In the genomic region with DNA sequence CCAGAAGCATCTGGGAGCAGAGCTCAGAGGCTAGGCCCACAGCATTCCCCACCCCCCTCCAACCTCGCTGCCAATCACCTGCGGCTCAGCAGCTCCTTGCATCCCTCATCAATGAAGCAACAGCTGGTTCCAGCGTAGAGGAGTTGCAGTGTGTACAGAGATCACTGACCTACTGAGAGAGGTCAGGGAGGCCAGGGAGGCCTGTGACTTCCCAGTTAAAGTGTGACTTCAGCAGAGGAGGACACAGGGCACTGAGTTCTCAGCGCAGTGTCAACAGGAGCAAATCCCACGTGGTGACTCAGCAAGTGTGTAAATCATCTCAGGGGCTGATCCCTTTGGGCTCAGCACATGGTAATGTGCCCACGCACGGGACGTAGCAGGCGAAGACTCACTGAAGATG, we compare ENCODE assay signal across 17 mouse cellular contexts. TPM values are rescaled to one million over a fixed set of nuclear protein-coding genes. Genes with fewer than 3 reads are reported as not detected.
DNase-seq lines count a peak whose midpoint lies in the region; ATAC-seq and TF ChIP-seq lines count a peak whose summit lies in the region.
"Had no signal": no experiment of that assay in that cellular context is flagged by ENCODE, and none has a peak within 500 bp of the region (broad histone marks: within the 10 kb centered on the region; RNA-seq: fewer than 3 reads in every experiment).

No protein-coding gene starts in this region.

- no peak for TF ChIP-seq CTCF in stomach, postnatal 0 days (IDR thresholded peaks at IDR 0.05; ENCODE audit: low read depth)
- TF ChIP-seq CTCF in cerebellum, adult 2 months (IDR thresholded peaks at IDR 0.05; ENCODE audit: borderline replicate concordance, insufficient read depth, low read depth, low read length), result no peak

- no peaks in the 10 kb centered on the region for H3K9me3 ChIP-seq in megakaryocyte, embryonic 14.5 days
- H3K9me3 ChIP-seq in limb, embryonic 10.5 days (replicated peaks), result no peaks in the 10 kb centered on the region
- H3K9me3 ChIP-seq in stomach, postnatal 0 days (ENCODE audit: control insufficient read depth, low read length), result no peaks in the 10 kb centered on the region

- no peak overlapping the region for H3K9ac ChIP-seq in stomach, postnatal 0 days (ENCODE audit: low read length)
- H3K9ac ChIP-seq: lung, embryonic 14.5 days had no signal

- WGBS in limb, embryonic 10.5 days, result 28% methylated on average over 9 of the region's 9 CpGs
- 32% methylated on average over 9 of the region's 9 CpGs for WGBS in stomach, postnatal 0 days
- 30% methylated on average over 9 of the region's 9 CpGs for WGBS in cerebellum, adult 2 months

- TF ChIP-seq EP300 in stomach, postnatal 0 days (optimal IDR thresholded peaks at IDR 0.05), result no peak

- no peaks in the 10 kb centered on the region for H3K4me1 ChIP-seq in megakaryocyte, embryonic 14.5 days
- peaks cover 16% of the 10 kb centered on the region for H3K4me1 ChIP-seq in limb, embryonic 10.5 days
- H3K4me1 ChIP-seq in stomach, postnatal 0 days (replicated peaks; ENCODE audit: control insufficient read depth, insufficient read depth), result no peaks in the 10 kb centered on the region
- H3K4me1 ChIP-seq in cerebellum, adult 2 months (ENCODE audit: control insufficient read depth, insufficient read depth, low read length), result no peaks in the 10 kb centered on the region

- no peak for ATAC-seq in megakaryocyte, adult 5-6 weeks (ENCODE audit: poor library complexity, severe bottlenecking)
- peak; percentile 63; the same call in 1 of the 2 replicates for ATAC-seq in stomach, postnatal 0 days (ENCODE audit: low FRiP score, low TSS enrichment)
- ATAC-seq: CD4-positive, CD25-positive, alpha-beta regulatory T cell, adult 4 months; Patski had no signal

- peak; percentile 83 for DNase-seq in kidney, adult 11 months
- peak; percentile 56 for DNase-seq in limb, embryonic 10.5 days (ENCODE audit: low spot score)
- no peak for DNase-seq in stomach, postnatal 0 days (ENCODE audit: low spot score)
- no peak for DNase-seq in cerebellum, adult 2 months
- DNase-seq in layer of hippocampus, adult 11-12 months (ENCODE audit: low spot score), result no peak
- DNase-seq in right cerebral cortex, postnatal 10 days (ENCODE audit: low spot score in 2 of 2), result no peak
- DNase-seq: cerebellum, adult 9-11 months; lung, embryonic 14.5 days had no signal

- H3K4me2 ChIP-seq in stomach, postnatal 0 days (replicated peaks; ENCODE audit: low read depth), result no peak overlapping the region
- H3K4me2 ChIP-seq: lung, embryonic 14.5 days had no signal

- peak overlapping the region; percentile 3; the same call in 1 of the 2 replicates for H3K27ac ChIP-seq in limb, embryonic 10.5 days
- no peak overlapping the region for H3K27ac ChIP-seq in stomach, postnatal 0 days (replicated peaks)
- H3K27ac ChIP-seq in cerebellum, adult 2 months (ENCODE audit: insufficient read depth, low read length), result no peak overlapping the region

- no peaks in the 10 kb centered on the region for H3K36me3 ChIP-seq in megakaryocyte, embryonic 14.5 days (replicated peaks; ENCODE audit: low read length)
- H3K36me3 ChIP-seq in limb, embryonic 10.5 days, result no peaks in the 10 kb centered on the region
- no peaks in the 10 kb centered on the region for H3K36me3 ChIP-seq in stomach, postnatal 0 days (ENCODE audit: control insufficient read depth, insufficient read depth, low read length)

- peaks cover 56% of the 10 kb centered on the region for H3K27me3 ChIP-seq in megakaryocyte, embryonic 14.5 days (replicated peaks)
- H3K27me3 ChIP-seq in limb, embryonic 10.5 days (ENCODE audit: low read depth, poor library complexity, severe bottlenecking), result 0 out of 2 replicates have a peak, but pooled peaks cover 6% of the 10 kb centered on the region
- no peaks in the 10 kb centered on the region for H3K27me3 ChIP-seq in stomach, postnatal 0 days (ENCODE audit: control insufficient read depth, insufficient read depth, low read length)
- H3K27me3 ChIP-seq in cerebellum, adult 2 months (ENCODE audit: control insufficient read depth, insufficient read depth, low read length), result no peaks in the 10 kb centered on the region
- H3K27me3 ChIP-seq: Patski had no signal

- peak overlapping the region; percentile 23 for H3K4me3 ChIP-seq in megakaryocyte, embryonic 14.5 days (replicated peaks)
- no peak overlapping the region for H3K4me3 ChIP-seq in limb, embryonic 10.5 days
- H3K4me3 ChIP-seq in stomach, postnatal 0 days (ENCODE audit: low read depth, low read length), result no peak overlapping the region
- H3K4me3 ChIP-seq in cerebellum, adult 2 months (replicated peaks; ENCODE audit: insufficient read depth, low read depth, low read length), result no peak overlapping the region
- H3K4me3 ChIP-seq: erythroblast, embryonic 14.5 days; myocyte had no signal

- TF ChIP-seq POLR2A in cerebellum, adult 2 months (IDR thresholded peaks at IDR 0.05; ENCODE audit: borderline replicate concordance, insufficient read depth, low read length), result no peak

RNA-seq across cellular contexts. Expression of gene Bcas1, which starts 32.2 kb away (rescaled TPM):
- not detected in 2 replicates for polyA plus RNA-seq in megakaryocyte, embryonic 14.5 days (2012; ENCODE audit: insufficient read depth, low replicate concordance)
- total RNA-seq in megakaryocyte, adult 5-6 weeks (2015), result 0.27 TPM in 1 of 2 replicates, not detected in the other
- total RNA-seq in megakaryocyte, adult 5-6 weeks (2017), result not detected in 2 replicates
- polyA plus RNA-seq in limb, embryonic 10.5 days (2016; fragmentation: Nextera tagmentation; extraction: Ambion mirVana), result 0.23 and 0.45 TPM in 2 replicates
- polyA plus RNA-seq in stomach, postnatal 0 days (2015; fragmentation: Nextera tagmentation; extraction: Ambion mirVana), result 33.0 and 34.7 TPM in 2 replicates
- 206 and 282 TPM in 2 replicates for polyA plus RNA-seq in cerebellum, adult 2 months (2012; rRNA removed)
- total RNA-seq: hematopoietic stem cell, adult 5-6 weeks had no signal
- polyA plus RNA-seq: Patski had no signal

RNA-seq across cellular contexts. Expression of gene Pfdn4, which starts 36.4 kb away (rescaled TPM):
- 3.5 TPM in 1 of 2 replicates, not detected in the other for polyA plus RNA-seq in megakaryocyte, embryonic 14.5 days (2012; ENCODE audit: insufficient read depth, low replicate concordance)
- 44.2 and 51.0 TPM in 2 replicates for total RNA-seq in megakaryocyte, adult 5-6 weeks (2015)
- 67.5 and 93.4 TPM in 2 replicates for total RNA-seq in megakaryocyte, adult 5-6 weeks (2017)
- 102 and 107 TPM in 2 replicates for polyA plus RNA-seq in limb, embryonic 10.5 days (2016; fragmentation: Nextera tagmentation; extraction: Ambion mirVana)
- polyA plus RNA-seq in stomach, postnatal 0 days (2015; fragmentation: Nextera tagmentation; extraction: Ambion mirVana), result 55.6 and 61.8 TPM in 2 replicates
- polyA plus RNA-seq in cerebellum, adult 2 months (2012; rRNA removed), result 31.8 and 32.3 TPM in 2 replicates

RNA-seq across cellular contexts. Expression of gene Cyp24a1, which starts 37.1 kb away (rescaled TPM):
- polyA plus RNA-seq in megakaryocyte, embryonic 14.5 days (2012; ENCODE audit: insufficient read depth, low replicate concordance), result not detected in 2 replicates
- total RNA-seq in megakaryocyte, adult 5-6 weeks (2015), result not detected in 2 replicates
- not detected in 2 replicates for total RNA-seq in megakaryocyte, adult 5-6 weeks (2017)
- not detected in 2 replicates for polyA plus RNA-seq in limb, embryonic 10.5 days (2016; fragmentation: Nextera tagmentation; extraction: Ambion mirVana)
- polyA plus RNA-seq in stomach, postnatal 0 days (2015; fragmentation: Nextera tagmentation; extraction: Ambion mirVana), result not detected in 2 replicates
- polyA plus RNA-seq in cerebellum, adult 2 months (2012; rRNA removed), result 0.08 and 0.14 TPM in 2 replicates
- total RNA-seq: granulocyte monocyte progenitor cell, adult 5-6 weeks; hematopoietic stem cell, adult 5-6 weeks; layer of hippocampus, postnatal 25 days had no signal
- polyA plus RNA-seq: CD4-positive, CD25-positive, alpha-beta regulatory T cell, adult 4 months; erythroblast, embryonic 14.5 days; lung, embryonic 14.5 days had no signal

Comparison
In these comparisons a context has a peak if more than half of its experiments do, and no peak if none do; other contexts are left out.
1. DNase-seq: peak in kidney, adult 11 months (single experiment) and limb, embryonic 10.5 days (single experiment); none in stomach, postnatal 0 days (single experiment), cerebellum, adult 2 months (0 of 2), layer of hippocampus, adult 11-12 months (single experiment) and right cerebral cortex, postnatal 10 days (0 of 2).
2. RNA of gene Bcas1, which starts 32.2 kb away (polyA plus RNA-seq): 206 to 282 TPM in cerebellum, adult 2 months and 33.0 to 34.7 TPM in stomach, postnatal 0 days; 0.23 to 0.45 TPM in limb, embryonic 10.5 days and not detected in megakaryocyte, embryonic 14.5 days; every median in the first group is over 10 times any median in the second.